Mouse (Mus musculus): ENCODE data around the gene Kcnb1. TPM values are rescaled to one million over a fixed set of nuclear protein-coding genes. Genes with fewer than 3 reads are reported as not detected.
A peak's percentile ranks its signal among the peaks of the same experiment; 100 is the strongest.

Gene Kcnb1
- polyA plus RNA-seq (2012; rRNA removed), result 0.12 and 0.15 TPM in 2 replicates
- 0.03 and 0.08 TPM in 2 replicates for polyA plus RNA-seq (2014; fragmentation: Nextera tagmentation; extraction: Ambion mirVana)

DNA sequence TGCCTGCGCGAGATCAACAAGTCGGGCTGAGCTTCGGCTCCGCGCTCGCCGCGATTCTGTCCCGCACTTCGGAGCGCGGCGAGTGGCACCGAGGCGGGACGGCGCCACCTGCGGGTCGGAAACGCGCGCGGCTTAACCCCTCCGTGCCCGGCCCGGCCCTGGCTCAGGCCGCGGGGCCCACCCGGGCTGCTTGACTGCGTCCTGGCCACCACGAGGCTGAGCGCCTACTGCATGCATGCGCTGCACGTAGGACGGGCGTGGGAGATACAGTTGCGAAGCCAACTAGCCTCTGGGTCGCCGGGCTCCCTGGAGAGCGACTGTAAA lies at the start of gene Kcnb1:
Kcnb1 (minus strand) TSS at position 80 of the 324 bp plus-strand sequence.
- under 1% methylated on average over 41 of the region's 41 CpGs for WGBS (ENCODE audit: insufficient replicate concordance)
- H3K36me3 ChIP-seq (replicated peaks; ENCODE audit: control insufficient read depth, insufficient read depth, low read depth), result no peaks in the 10 kb centered on the region
- H3K9ac ChIP-seq (replicated peaks), result no peak within 1 kb of the TSS
- peak; percentile 18; the same call in 1 of the 2 replicates for TF ChIP-seq CTCF (IDR thresholded peaks at IDR 0.05; ENCODE audit: low read depth)
- no peak for TF ChIP-seq EP300 (IDR thresholded peaks at IDR 0.05; ENCODE audit: low read depth)
- H3K27me3 ChIP-seq (ENCODE audit: control insufficient read depth, insufficient read depth, low read length), result peaks cover 45% of the 10 kb centered on the region
- peak within 1 kb of the TSS in 1 of 2 experiments; percentile 48; a peak in 2 of 4 replicates for H3K4me3 ChIP-seq (ENCODE audit: insufficient read depth in 1 of 2, low read depth in 2 of 2, low read length in 2 of 2)
- ATAC-seq (ENCODE audit: insufficient read depth) (no peak), DNase-seq (ENCODE audit: low read depth in 3 of 3, low spot score in 3 of 3) (no peak)
- peak within 1 kb of the TSS; percentile 56 for H3K4me2 ChIP-seq (ENCODE audit: low read depth)
- no peaks in the 10 kb centered on the region for H3K4me1 ChIP-seq (replicated peaks; ENCODE audit: control insufficient read depth in 2 of 2, insufficient read depth in 2 of 2, low read length in 1 of 2)
- H3K27ac ChIP-seq, result no peak within 1 kb of the TSS
- H3K9me3 ChIP-seq (ENCODE audit: control insufficient read depth, low read length), result no peaks in the 10 kb centered on the region; the same call in 1 of the 2 replicates

DNA sequence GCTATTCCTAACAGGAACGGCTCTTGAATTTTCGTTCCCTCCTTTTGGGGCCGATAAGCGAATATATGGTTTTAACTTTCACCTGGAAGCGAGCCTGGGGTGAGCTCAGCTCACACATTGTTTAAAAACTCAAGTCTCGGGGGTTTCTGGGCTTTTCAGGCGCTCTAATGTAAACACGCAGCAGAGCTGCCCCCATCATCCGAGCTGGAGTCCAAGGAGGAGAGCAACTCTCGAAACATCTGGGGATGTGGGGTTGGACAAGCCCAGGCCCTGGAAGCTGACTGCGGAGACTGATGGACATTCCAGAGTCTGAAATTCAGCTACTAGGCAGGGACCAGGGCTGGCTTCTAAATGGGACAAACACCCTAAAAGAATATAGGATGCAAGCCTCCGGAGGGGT lies 49.3 kb upstream of the Kcnb1 start:
- peaks cover 19% of the 10 kb centered on the region for H3K27me3 ChIP-seq (ENCODE audit: control insufficient read depth, insufficient read depth, low read length)
- H3K27ac ChIP-seq, result no peak overlapping the region
- DNase-seq (ENCODE audit: low read depth in 3 of 3, low spot score in 3 of 3) (no peak), ATAC-seq (ENCODE audit: insufficient read depth) (no peak)
- no peaks in the 10 kb centered on the region for H3K36me3 ChIP-seq (replicated peaks; ENCODE audit: control insufficient read depth, insufficient read depth, low read depth)
- TF ChIP-seq CTCF (IDR thresholded peaks at IDR 0.05; ENCODE audit: low read depth), result no peak
- TF ChIP-seq EP300 (IDR thresholded peaks at IDR 0.05; ENCODE audit: low read depth), result no peak
- no peak overlapping the region for H3K9ac ChIP-seq (replicated peaks)
- H3K4me1 ChIP-seq (replicated peaks; ENCODE audit: control insufficient read depth in 2 of 2, insufficient read depth in 2 of 2, low read length in 1 of 2), result no peaks in the 10 kb centered on the region
- H3K4me2 ChIP-seq (ENCODE audit: low read depth), result no peak overlapping the region
- no peak overlapping the region for H3K4me3 ChIP-seq (ENCODE audit: insufficient read depth in 1 of 2, low read depth in 2 of 2, low read length in 2 of 2)
- H3K9me3 ChIP-seq (ENCODE audit: control insufficient read depth, low read length), result no peaks in the 10 kb centered on the region
- 41% methylated on average over 12 of the region's 12 CpGs for WGBS (ENCODE audit: insufficient replicate concordance)

DNA sequence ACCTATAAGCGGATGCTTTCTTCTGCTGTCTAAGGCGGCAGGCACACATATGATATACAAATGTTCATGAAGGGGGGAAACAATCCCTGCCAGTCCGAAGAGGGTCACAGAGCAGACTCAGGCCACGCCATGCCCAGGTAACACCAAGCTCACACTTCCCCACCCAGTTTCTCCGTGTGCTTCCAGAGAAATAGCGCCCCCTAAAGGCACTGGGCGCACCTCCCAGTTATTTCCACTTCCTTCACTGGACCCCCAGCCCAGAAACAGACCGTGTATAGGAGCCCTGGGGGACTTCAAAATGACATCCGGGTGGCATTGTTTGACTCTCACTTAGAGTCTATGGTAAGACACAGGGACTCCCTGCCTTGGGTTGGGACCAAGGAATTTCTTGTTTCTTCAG lies 47.3 kb upstream of the Kcnb1 start:
- TF ChIP-seq EP300 (IDR thresholded peaks at IDR 0.05; ENCODE audit: low read depth) (no peak), CTCF (IDR thresholded peaks at IDR 0.05; ENCODE audit: low read depth) (peak; percentile 38; the same call in 1 of the 2 replicates)
- no peak for DNase-seq (ENCODE audit: low read depth in 3 of 3, low spot score in 3 of 3)
- no peaks in the 10 kb centered on the region for H3K36me3 ChIP-seq (replicated peaks; ENCODE audit: control insufficient read depth, insufficient read depth, low read depth)

DNA sequence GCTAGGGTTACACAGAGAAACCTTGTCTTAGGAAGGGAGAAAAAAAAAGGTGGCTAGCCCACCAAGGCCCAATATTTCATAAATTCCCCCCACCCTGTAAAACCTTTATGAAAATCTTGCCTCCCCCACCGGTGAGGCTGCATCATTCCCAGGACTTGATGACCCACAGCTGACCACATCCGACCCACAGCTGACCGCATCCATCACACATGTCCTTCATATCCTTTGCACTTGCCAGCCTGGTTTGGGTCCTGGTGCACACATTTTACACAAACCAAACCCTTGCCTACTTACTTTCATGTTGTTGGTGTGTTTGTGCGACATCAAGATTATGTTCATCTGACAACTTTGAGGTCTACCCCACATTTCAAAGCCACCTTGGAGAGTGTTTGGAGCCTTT lies 46.2 kb upstream of the Kcnb1 start:
- Histone ChIP-seq H3K9me3 (ENCODE audit: control insufficient read depth, low read length) (no peaks in the 10 kb centered on the region), H3K27me3 (ENCODE audit: control insufficient read depth, insufficient read depth, low read length) (peaks cover 19% of the 10 kb centered on the region), H3K4me3 (ENCODE audit: insufficient read depth in 1 of 2, low read depth in 2 of 2, low read length in 2 of 2) (no peak overlapping the region), H3K4me2 (ENCODE audit: low read depth) (no peak overlapping the region), H3K27ac (no peak overlapping the region), H3K4me1 (replicated peaks; ENCODE audit: control insufficient read depth in 2 of 2, insufficient read depth in 2 of 2, low read length in 1 of 2) (no peaks in the 10 kb centered on the region), H3K36me3 (replicated peaks; ENCODE audit: control insufficient read depth, insufficient read depth, low read depth) (no peaks in the 10 kb centered on the region), H3K9ac (replicated peaks) (no peak overlapping the region)
- WGBS (ENCODE audit: insufficient replicate concordance), result 75% methylated on average over 4 of the region's 4 CpGs
- ATAC-seq (ENCODE audit: insufficient read depth) (no peak), DNase-seq (ENCODE audit: low read depth in 3 of 3, low spot score in 3 of 3) (no peak)
- TF ChIP-seq CTCF (IDR thresholded peaks at IDR 0.05; ENCODE audit: low read depth) (no peak), EP300 (IDR thresholded peaks at IDR 0.05; ENCODE audit: low read depth) (no peak)

More for the DNA sequence above, 47.3 kb upstream of the Kcnb1 start:
- 59% methylated on average over 9 of the region's 9 CpGs for WGBS (ENCODE audit: insufficient replicate concordance)
- Histone ChIP-seq H3K9me3 (ENCODE audit: control insufficient read depth, low read length) (no peaks in the 10 kb centered on the region), H3K9ac (replicated peaks) (no peak overlapping the region), H3K4me3 (ENCODE audit: insufficient read depth in 1 of 2, low read depth in 2 of 2, low read length in 2 of 2) (no peak overlapping the region), H3K27me3 (ENCODE audit: control insufficient read depth, insufficient read depth, low read length) (peaks cover 19% of the 10 kb centered on the region), H3K4me2 (ENCODE audit: low read depth) (no peak overlapping the region), H3K4me1 (replicated peaks; ENCODE audit: control insufficient read depth in 2 of 2, insufficient read depth in 2 of 2, low read length in 1 of 2) (no peaks in the 10 kb centered on the region), H3K27ac (no peak overlapping the region)
- ATAC-seq (ENCODE audit: insufficient read depth), result no peak

DNA sequence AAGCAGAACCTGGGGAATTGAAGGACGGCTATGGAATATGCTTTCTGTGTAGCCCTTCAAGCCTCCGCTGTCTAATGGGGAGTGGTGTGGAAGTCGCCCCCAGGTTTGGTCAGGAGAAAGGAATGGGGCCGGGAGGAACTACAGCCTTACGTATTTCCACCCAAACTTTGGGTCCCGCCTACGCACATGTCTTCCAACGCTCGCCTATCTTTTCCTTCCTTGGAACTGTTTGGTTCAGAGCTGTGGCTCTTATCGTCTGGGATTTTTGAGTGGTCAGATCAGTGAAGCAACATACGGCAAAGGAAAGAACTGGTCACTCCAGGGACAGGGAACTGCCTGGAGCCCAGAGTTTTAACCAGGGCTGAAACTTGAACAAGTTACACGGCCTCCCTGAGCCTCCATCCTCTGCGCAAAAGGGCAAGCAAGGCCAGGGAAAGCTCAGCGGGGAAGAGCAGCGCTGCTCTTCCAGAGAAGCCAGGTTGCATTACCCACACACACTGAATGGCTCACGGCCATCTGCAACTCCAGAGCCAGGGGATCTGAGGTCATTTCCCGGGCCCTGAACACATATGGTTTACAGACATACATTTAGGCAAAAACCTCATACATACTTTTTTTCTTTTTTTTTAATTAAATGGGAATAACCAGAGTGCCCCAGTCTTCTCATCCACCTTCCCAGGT lies 45.5 kb upstream of the Kcnb1 start:
- Histone ChIP-seq H3K4me3 (ENCODE audit: insufficient read depth in 1 of 2, low read depth in 2 of 2, low read length in 2 of 2) (no peak overlapping the region), H3K4me2 (ENCODE audit: low read depth) (no peak overlapping the region), H3K9ac (replicated peaks) (no peak overlapping the region), H3K9me3 (ENCODE audit: control insufficient read depth, low read length) (no peaks in the 10 kb centered on the region), H3K27me3 (ENCODE audit: control insufficient read depth, insufficient read depth, low read length) (peaks cover 17% of the 10 kb centered on the region), H3K36me3 (replicated peaks; ENCODE audit: control insufficient read depth, insufficient read depth, low read depth) (no peaks in the 10 kb centered on the region), H3K4me1 (replicated peaks; ENCODE audit: control insufficient read depth in 2 of 2, insufficient read depth in 2 of 2, low read length in 1 of 2) (no peaks in the 10 kb centered on the region), H3K27ac (no peak overlapping the region)
- ATAC-seq (ENCODE audit: insufficient read depth) (no peak), DNase-seq (ENCODE audit: low read depth in 3 of 3, low spot score in 3 of 3) (no peak)
- WGBS (ENCODE audit: insufficient replicate concordance), result 66% methylated on average over 17 of the region's 17 CpGs
- TF ChIP-seq EP300 (IDR thresholded peaks at IDR 0.05; ENCODE audit: low read depth) (no peak), CTCF (IDR thresholded peaks at IDR 0.05; ENCODE audit: low read depth) (no peak)
